Comparison of ENCODE assay signal across 11 mouse cellular contexts in the genomic region with DNA sequence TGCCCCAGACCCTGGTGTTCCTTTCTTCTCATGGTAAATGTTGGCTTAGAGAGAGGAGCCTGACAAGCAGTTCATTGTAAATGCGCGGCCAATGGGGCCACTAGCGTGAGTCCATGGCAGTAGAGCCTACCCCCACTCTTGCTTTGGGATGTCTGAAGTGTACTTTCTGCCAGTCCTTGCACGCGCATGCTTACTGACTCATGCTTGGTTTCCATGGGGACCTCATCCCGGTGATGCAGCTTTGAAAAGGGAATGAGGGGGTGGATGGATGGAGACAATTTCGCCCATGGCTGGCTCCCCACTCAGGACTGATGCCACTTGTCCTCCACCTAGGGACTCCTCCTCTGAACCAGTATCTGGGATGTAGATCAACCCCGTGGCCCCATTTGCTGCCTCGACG. TPM values are rescaled to one million over a fixed set of nuclear protein-coding genes. Genes with fewer than 3 reads are reported as not detected.
DNase-seq lines count a peak whose midpoint lies in the region; ATAC-seq lines count a peak whose summit lies in the region.
"Had no signal": no experiment of that assay in that cellular context is flagged by ENCODE, and none has a peak within 500 bp of the region (broad histone marks: within the 10 kb centered on the region; RNA-seq: fewer than 3 reads in every experiment).

No protein-coding gene starts in this region.

- peaks cover 64% of the 10 kb centered on the region for H3K4me1 ChIP-seq in neural tube, embryonic 13.5 days (replicated peaks)
- H3K4me1 ChIP-seq in neural tube, embryonic 15.5 days: peaks cover 55% of the 10 kb centered on the region

- intact Hi-C loops in left cerebral cortex, postnatal 25 days (cut with DNase I): no loop called here

- H3K9ac ChIP-seq in neural tube, embryonic 13.5 days: no peak overlapping the region
- H3K9ac ChIP-seq in neural tube, embryonic 15.5 days (replicated peaks): no peak overlapping the region
- H3K9ac ChIP-seq: liver, embryonic 15.5 days had no signal

- no peak overlapping the region; the same call in 1 of the 2 replicates for H3K4me2 ChIP-seq in neural tube, embryonic 13.5 days
- H3K4me2 ChIP-seq in neural tube, embryonic 15.5 days: no peak overlapping the region
- H3K4me2 ChIP-seq: liver, embryonic 15.5 days had no signal

- peak; percentile 76 to 86 for DNase-seq in frontal cortex, postnatal 36 days (ENCODE audit: low spot score in 2 of 2)
- DNase-seq in left cerebral cortex, postnatal 25 days (ENCODE audit: low spot score in 2 of 2): peak; percentile 82 to 95
- peak; percentile 87 for DNase-seq in telencephalon, adult 2 months (ENCODE audit: low read depth, low spot score)
- no peak for DNase-seq in embryo, embryonic 10 days (ENCODE audit: low spot score)
- DNase-seq in ovary, adult 18-20 months (ENCODE audit: low spot score): no peak
- DNase-seq: cerebellum, postnatal 25 days; kidney, adult 8-10 months had no signal

- H3K4me3 ChIP-seq in neural tube, embryonic 13.5 days: no peak overlapping the region
- H3K4me3 ChIP-seq in neural tube, embryonic 15.5 days (replicated peaks): no peak overlapping the region
- H3K4me3 ChIP-seq: liver, embryonic 15.5 days; megakaryocyte, embryonic 14.5 days had no signal

- whole genome bisulfite sequencing in neural tube, embryonic 13.5 days: 44% methylated on average over 10 of the region's 10 CpGs
- 39% methylated on average over 10 of the region's 10 CpGs for WGBS in neural tube, embryonic 15.5 days

- H3K27me3 ChIP-seq in neural tube, embryonic 13.5 days: no peaks in the 10 kb centered on the region
- H3K27me3 ChIP-seq in neural tube, embryonic 15.5 days (replicated peaks): no peaks in the 10 kb centered on the region
- H3K27me3 ChIP-seq: liver, embryonic 15.5 days; megakaryocyte, embryonic 14.5 days had no signal

- peaks cover 38% of the 10 kb centered on the region for H3K36me3 ChIP-seq in neural tube, embryonic 13.5 days
- H3K36me3 ChIP-seq in neural tube, embryonic 15.5 days: peaks cover 35% of the 10 kb centered on the region
- H3K36me3 ChIP-seq: liver, embryonic 15.5 days had no signal

- no peaks in the 10 kb centered on the region for H3K9me3 ChIP-seq in neural tube, embryonic 13.5 days
- H3K9me3 ChIP-seq in neural tube, embryonic 15.5 days (replicated peaks): no peaks in the 10 kb centered on the region
- H3K9me3 ChIP-seq: liver, embryonic 15.5 days; megakaryocyte, embryonic 14.5 days had no signal

- peak overlapping the region; percentile 52; the same call in 1 of the 2 replicates for H3K27ac ChIP-seq in neural tube, embryonic 13.5 days (replicated peaks)
- no peak overlapping the region for H3K27ac ChIP-seq in neural tube, embryonic 15.5 days (replicated peaks)
- H3K27ac ChIP-seq: liver, embryonic 15.5 days had no signal

- no peak for ATAC-seq in neural tube, embryonic 13.5 days (ENCODE audit: low read depth)
- no peak for ATAC-seq in neural tube, embryonic 15.5 days (ENCODE audit: low FRiP score)

RNA-seq across cellular contexts. Expression of a gene that starts 12.3 kb away (rescaled TPM):
- 34.6 and 41.7 TPM in 2 replicates for polyA plus RNA-seq in neural tube, embryonic 13.5 days (2015; fragmentation: Nextera tagmentation; extraction: Ambion mirVana)
- 32.3 and 37.1 TPM in 2 replicates for polyA plus RNA-seq in neural tube, embryonic 15.5 days (2015; fragmentation: Nextera tagmentation; extraction: Ambion mirVana)
- 10 to 100 TPM; 68.4 to 73.0 TPM for total RNA-seq in left cerebral cortex, postnatal 25 days (2021)

Comparison
In these comparisons a context has a peak if more than half of its experiments do, and no peak if none do; other contexts are left out.
1. DNase-seq: peak in frontal cortex, postnatal 36 days (2 of 2), left cerebral cortex, postnatal 25 days (2 of 2) and telencephalon, adult 2 months (single experiment); none in embryo, embryonic 10 days (single experiment) and ovary, adult 18-20 months (single experiment).